In genomic region chr19:5693801-5694200, GRCm38 (mm10) we compare ENCODE assay signal across 14 mouse cellular contexts. TPM values are rescaled to one million over a fixed set of nuclear protein-coding genes. Genes with fewer than 3 reads are reported as not detected.
DNase-seq lines count a peak whose midpoint lies in the region; ATAC-seq and TF ChIP-seq lines count a peak whose summit lies in the region.
"Had no signal": no experiment of that assay in that cellular context is flagged by ENCODE, and none has a peak within 500 bp of the region (broad histone marks: within the 10 kb centered on the region; RNA-seq: fewer than 3 reads in every experiment).

No protein-coding gene starts in this region.

- no peak overlapping the region for H3K9ac ChIP-seq in heart, embryonic 15.5 days
- peak overlapping the region; percentile 12; the same call in 1 of the 2 replicates for H3K9ac ChIP-seq in lung, embryonic 16.5 days (ENCODE audit: low read length)
- H3K9ac ChIP-seq in embryonic facial prominence, embryonic 14.5 days (ENCODE audit: low read depth, low read length), result no peak overlapping the region
- peak overlapping the region; percentile 45; the same call in 1 of the 2 replicates for H3K9ac ChIP-seq in neural tube, embryonic 13.5 days

- TF ChIP-seq POLR2A in lung, adult 2 months (IDR thresholded peaks at IDR 0.05; ENCODE audit: borderline replicate concordance, extremely low read depth, low read depth, low read length), result no peak

- DNase-seq in heart, postnatal 4 days, result no peak
- DNase-seq in lung, adult 2 months, result no peak
- DNase-seq in embryonic facial prominence, embryonic 14.5 days (ENCODE audit: low spot score), result no peak
- DNase-seq in retina, postnatal 1 day, result no peak
- DNase-seq: adrenal gland, postnatal 36 days; cerebellum, adult 9-10 months; layer of hippocampus, adult 9-11 months had no signal

- peak overlapping the region; percentile 94 for H3K4me3 ChIP-seq in heart, embryonic 15.5 days
- peak overlapping the region; percentile 1; the same call in 1 of the 2 replicates for H3K4me3 ChIP-seq in lung, embryonic 16.5 days (ENCODE audit: low read length)
- no peak overlapping the region for H3K4me3 ChIP-seq in lung, adult 2 months (replicated peaks; ENCODE audit: extremely low read depth, low read depth, low read length)
- H3K4me3 ChIP-seq in embryonic facial prominence, embryonic 14.5 days (ENCODE audit: low read depth, low read length), result no peak overlapping the region
- H3K4me3 ChIP-seq in neural tube, embryonic 13.5 days, result no peak overlapping the region; the same call in 1 of the 2 replicates

- 0 out of 2 replicates have a peak overlapping the region, but pooled peaks have one; percentile 97 for H3K27ac ChIP-seq in heart, embryonic 15.5 days
- no peak overlapping the region for H3K27ac ChIP-seq in lung, embryonic 16.5 days (ENCODE audit: low read length)
- H3K27ac ChIP-seq in embryonic facial prominence, embryonic 14.5 days (replicated peaks; ENCODE audit: low read depth, low read length), result no peak overlapping the region
- H3K27ac ChIP-seq in neural tube, embryonic 13.5 days (replicated peaks), result no peak overlapping the region

- ATAC-seq in heart, embryonic 15.5 days (replicated peaks; ENCODE audit: insufficient number of reproducible peaks, insufficient read depth, low FRiP score, low read depth), result no peak
- ATAC-seq in lung, embryonic 16.5 days (ENCODE audit: low read depth), result no peak
- ATAC-seq in embryonic facial prominence, embryonic 14.5 days (ENCODE audit: low read depth), result no peak
- ATAC-seq in neural tube, embryonic 13.5 days (ENCODE audit: low read depth), result no peak
- ATAC-seq: hindbrain, embryonic 16.5 days had no signal

- peak overlapping the region; percentile 98 for H3K4me2 ChIP-seq in heart, embryonic 15.5 days
- H3K4me2 ChIP-seq in lung, embryonic 16.5 days (ENCODE audit: low read depth, low read length), result peak overlapping the region; percentile 86; the same call in 1 of the 2 replicates
- H3K4me2 ChIP-seq in embryonic facial prominence, embryonic 14.5 days (ENCODE audit: low read depth, low read length), result 0 out of 2 replicates have a peak overlapping the region, but pooled peaks have one; percentile 96
- 0 out of 2 replicates have a peak overlapping the region, but pooled peaks have one; percentile 93 for H3K4me2 ChIP-seq in neural tube, embryonic 13.5 days

- 78% methylated on average over 6 of the region's 6 CpGs for WGBS in heart, embryonic 15.5 days
- WGBS in lung, embryonic 16.5 days, result 78% methylated on average over 6 of the region's 6 CpGs
- WGBS in lung, adult 2 months, result 65% methylated on average over 6 of the region's 6 CpGs
- 85% methylated on average over 6 of the region's 6 CpGs for WGBS in embryonic facial prominence, embryonic 14.5 days
- WGBS in neural tube, embryonic 13.5 days, result 88% methylated on average over 6 of the region's 6 CpGs

- TF ChIP-seq CTCF in lung, adult 2 months (IDR thresholded peaks at IDR 0.05; ENCODE audit: insufficient read depth, low read length), result no peak

- peaks cover 46% of the 10 kb centered on the region for H3K4me1 ChIP-seq in heart, embryonic 15.5 days (replicated peaks)
- H3K4me1 ChIP-seq in lung, embryonic 16.5 days (replicated peaks; ENCODE audit: control insufficient read depth, insufficient read depth, low read length), result peaks cover 21% of the 10 kb centered on the region
- H3K4me1 ChIP-seq in lung, adult 2 months (ENCODE audit: control insufficient read depth, insufficient read depth, low read length), result peaks cover 14% of the 10 kb centered on the region
- peaks cover 25% of the 10 kb centered on the region for H3K4me1 ChIP-seq in embryonic facial prominence, embryonic 14.5 days (ENCODE audit: control insufficient read depth, insufficient read depth, low read length)
- H3K4me1 ChIP-seq in neural tube, embryonic 13.5 days (replicated peaks), result peaks cover 58% of the 10 kb centered on the region

- H3K36me3 ChIP-seq in heart, embryonic 15.5 days, result peaks cover 54% of the 10 kb centered on the region
- peaks cover 39% of the 10 kb centered on the region for H3K36me3 ChIP-seq in lung, embryonic 16.5 days (ENCODE audit: control insufficient read depth, insufficient read depth, low read length)
- peaks cover 74% of the 10 kb centered on the region for H3K36me3 ChIP-seq in embryonic facial prominence, embryonic 14.5 days (ENCODE audit: control insufficient read depth, insufficient read depth, low read length)
- H3K36me3 ChIP-seq in neural tube, embryonic 13.5 days, result peaks cover 78% of the 10 kb centered on the region

- H3K9me3 ChIP-seq in heart, embryonic 15.5 days (replicated peaks), result no peaks in the 10 kb centered on the region
- H3K9me3 ChIP-seq in lung, embryonic 16.5 days (ENCODE audit: control insufficient read depth, low read length), result no peaks in the 10 kb centered on the region
- H3K9me3 ChIP-seq in embryonic facial prominence, embryonic 14.5 days (ENCODE audit: control insufficient read depth, low read length), result no peaks in the 10 kb centered on the region
- no peaks in the 10 kb centered on the region for H3K9me3 ChIP-seq in neural tube, embryonic 13.5 days
- H3K9me3 ChIP-seq: midbrain, embryonic 10.5 days had no signal

- H3K27me3 ChIP-seq in heart, embryonic 15.5 days, result no peaks in the 10 kb centered on the region
- no peaks in the 10 kb centered on the region for H3K27me3 ChIP-seq in lung, embryonic 16.5 days (ENCODE audit: control insufficient read depth, insufficient read depth, low read depth, low read length)
- no peaks in the 10 kb centered on the region for H3K27me3 ChIP-seq in embryonic facial prominence, embryonic 14.5 days (replicated peaks; ENCODE audit: control insufficient read depth, insufficient read depth, low read length)
- H3K27me3 ChIP-seq in neural tube, embryonic 13.5 days, result peaks cover 9% of the 10 kb centered on the region; the same call in 1 of the 2 replicates

RNA-seq across cellular contexts. Expression of gene Pcnx3, which starts 5.1 kb away (rescaled TPM):
- 8.9 and 14.2 TPM in 2 replicates for polyA plus RNA-seq in heart, embryonic 15.5 days (2015; fragmentation: Nextera tagmentation; extraction: Ambion mirVana)
- total RNA-seq in heart, postnatal 4 days (2021), result 10 to 100 TPM; 42.5 to 42.7 TPM
- 18.3 and 20.8 TPM in 2 replicates for polyA plus RNA-seq in lung, embryonic 16.5 days (2015; fragmentation: Nextera tagmentation; extraction: Ambion mirVana)
- polyA plus RNA-seq in lung, adult 2 months (2012; rRNA removed), result 156 and 166 TPM in 2 replicates
- 24.1 and 32.1 TPM in 2 replicates for polyA plus RNA-seq in embryonic facial prominence, embryonic 14.5 days (2014; fragmentation: Nextera tagmentation; extraction: Ambion mirVana)
- 23.0 TPM in 2 replicates for polyA plus RNA-seq in neural tube, embryonic 13.5 days (2015; fragmentation: Nextera tagmentation; extraction: Ambion mirVana)

RNA-seq across cellular contexts. Expression of gene Map3k11, which starts 5.3 kb away (rescaled TPM):
- 23.7 and 29.6 TPM in 2 replicates for polyA plus RNA-seq in heart, embryonic 15.5 days (2015; fragmentation: Nextera tagmentation; extraction: Ambion mirVana)
- total RNA-seq in heart, postnatal 4 days (2021), result 10 to 100 TPM; 39.8 to 40.0 TPM
- polyA plus RNA-seq in lung, embryonic 16.5 days (2015; fragmentation: Nextera tagmentation; extraction: Ambion mirVana), result 37.8 and 40.1 TPM in 2 replicates
- polyA plus RNA-seq in lung, adult 2 months (2012; rRNA removed), result 141 and 162 TPM in 2 replicates
- polyA plus RNA-seq in embryonic facial prominence, embryonic 14.5 days (2014; fragmentation: Nextera tagmentation; extraction: Ambion mirVana), result 18.9 and 23.3 TPM in 2 replicates
- 17.4 and 18.0 TPM in 2 replicates for polyA plus RNA-seq in neural tube, embryonic 13.5 days (2015; fragmentation: Nextera tagmentation; extraction: Ambion mirVana)

RNA-seq across cellular contexts. Expression of gene Kcnk7, which starts 10.4 kb away (rescaled TPM):
- polyA plus RNA-seq in heart, embryonic 15.5 days (2015; fragmentation: Nextera tagmentation; extraction: Ambion mirVana), result 0.40 TPM in 1 of 2 replicates, not detected in the other
- total RNA-seq in heart, postnatal 4 days (2021), result not detected
- 0.36 and 0.50 TPM in 2 replicates for polyA plus RNA-seq in lung, embryonic 16.5 days (2015; fragmentation: Nextera tagmentation; extraction: Ambion mirVana)
- 2.0 and 4.6 TPM in 2 replicates for polyA plus RNA-seq in lung, adult 2 months (2012; rRNA removed)
- 0.34 and 1.7 TPM in 2 replicates for polyA plus RNA-seq in embryonic facial prominence, embryonic 14.5 days (2014; fragmentation: Nextera tagmentation; extraction: Ambion mirVana)
- not detected in 2 replicates for polyA plus RNA-seq in neural tube, embryonic 13.5 days (2015; fragmentation: Nextera tagmentation; extraction: Ambion mirVana)
- total RNA-seq: adrenal gland, postnatal 36 days had no signal
- polyA plus RNA-seq: hindbrain, embryonic 16.5 days; limb, embryonic 11.5 days; midbrain, embryonic 10.5 days; neural tube, embryonic 11.5 days had no signal

RNA-seq across cellular contexts. Expression of gene Sipa1, which starts 30.3 kb away (rescaled TPM):
- 20.6 and 33.5 TPM in 2 replicates for polyA plus RNA-seq in heart, embryonic 15.5 days (2015; fragmentation: Nextera tagmentation; extraction: Ambion mirVana)
- total RNA-seq in heart, postnatal 4 days (2021), result 10 to 100 TPM; 40.2 to 42.2 TPM
- polyA plus RNA-seq in lung, embryonic 16.5 days (2015; fragmentation: Nextera tagmentation; extraction: Ambion mirVana), result 42.2 and 43.7 TPM in 2 replicates
- polyA plus RNA-seq in lung, adult 2 months (2012; rRNA removed), result 163 and 214 TPM in 2 replicates
- polyA plus RNA-seq in embryonic facial prominence, embryonic 14.5 days (2014; fragmentation: Nextera tagmentation; extraction: Ambion mirVana), result 24.4 and 26.6 TPM in 2 replicates
- 19.1 and 19.8 TPM in 2 replicates for polyA plus RNA-seq in neural tube, embryonic 13.5 days (2015; fragmentation: Nextera tagmentation; extraction: Ambion mirVana)

RNA-seq across cellular contexts. Expression of gene Ehbp1l1, which starts 32.3 kb away (rescaled TPM):
- polyA plus RNA-seq in heart, embryonic 15.5 days (2015; fragmentation: Nextera tagmentation; extraction: Ambion mirVana), result 82.6 and 84.3 TPM in 2 replicates
- 100 to 1,000 TPM; 179 to 191 TPM for total RNA-seq in heart, postnatal 4 days (2021)
- 25.3 and 25.9 TPM in 2 replicates for polyA plus RNA-seq in lung, embryonic 16.5 days (2015; fragmentation: Nextera tagmentation; extraction: Ambion mirVana)
- 64.4 and 73.8 TPM in 2 replicates for polyA plus RNA-seq in lung, adult 2 months (2012; rRNA removed)
- polyA plus RNA-seq in embryonic facial prominence, embryonic 14.5 days (2014; fragmentation: Nextera tagmentation; extraction: Ambion mirVana), result 34.2 and 43.4 TPM in 2 replicates
- polyA plus RNA-seq in neural tube, embryonic 13.5 days (2015; fragmentation: Nextera tagmentation; extraction: Ambion mirVana), result 8.3 and 9.6 TPM in 2 replicates

Comparison
In these comparisons a context has a peak if more than half of its experiments do, and no peak if none do; other contexts are left out.
1. H3K4me3 ChIP-seq: peak in heart, embryonic 15.5 days (single experiment) and lung, embryonic 16.5 days (single experiment); none in lung, adult 2 months (single experiment), embryonic facial prominence, embryonic 14.5 days (single experiment) and neural tube, embryonic 13.5 days (single experiment).
2. H3K9ac ChIP-seq: peak in lung, embryonic 16.5 days (single experiment) and neural tube, embryonic 13.5 days (single experiment); none in heart, embryonic 15.5 days (single experiment) and embryonic facial prominence, embryonic 14.5 days (single experiment).
3. Peak in every context shown above with its lines, with median percentiles within 50 percentile points of each other: H3K4me2 ChIP-seq.